Mouse (Mus musculus) embryo, embryonic 11 days (tissue): ENCODE results near the gene Lama2.

Source experiments
- DNase-seq: peaks from one replicate; pipeline ENCODE4 v3.0.0-alpha.2; 2015

Lama2 gene

GRCm38 (mm10) chr10:27619658-27620057, at the start of gene Lama2:
TSS of gene Lama2 (minus strand) at chr10:27619758.
- DNase-seq, result no peak

DNA sequence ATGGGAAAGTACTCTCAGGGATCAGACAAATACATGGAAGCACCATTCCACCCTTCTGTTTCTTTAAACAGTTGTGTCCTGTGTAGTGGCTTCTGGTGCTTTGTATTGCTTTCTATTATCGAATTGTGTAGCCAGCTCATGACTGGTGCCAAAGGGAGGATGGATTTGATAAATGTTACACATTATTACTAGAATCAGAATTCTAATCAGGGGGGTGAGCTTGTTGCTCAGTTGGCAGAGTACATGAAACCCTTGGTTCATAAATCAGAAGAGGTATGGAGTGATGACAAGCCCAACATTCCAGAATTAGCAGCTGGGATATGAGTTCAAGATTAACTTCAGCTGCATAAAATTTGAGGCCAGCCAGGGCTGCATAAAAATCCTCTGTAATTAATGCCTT, 44.8 kb upstream of the Lama2 start:
- DNase-seq, result no peak

DNA sequence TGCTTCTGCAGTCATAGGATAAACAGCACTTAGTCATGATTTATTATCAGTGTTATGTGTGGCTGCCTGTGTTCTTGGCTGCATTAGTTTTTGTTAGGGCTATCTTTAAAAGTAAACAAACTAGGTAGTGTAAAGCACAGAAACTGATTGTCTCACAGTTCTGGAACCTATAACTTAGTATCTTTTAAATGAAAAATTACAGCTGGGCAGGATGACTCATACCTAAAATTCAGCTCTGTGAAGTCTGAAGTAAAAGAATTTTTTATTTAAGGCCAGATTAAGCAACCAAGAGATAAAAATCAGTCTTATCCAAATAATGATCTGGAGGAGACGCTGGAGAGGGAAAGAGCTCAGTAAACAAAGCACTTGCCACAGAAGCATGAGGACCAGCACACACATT, 43.8 kb upstream of the Lama2 start:
- DNase-seq, result no peak

GRCm38 (mm10) chr10:27654164-27654563, 34.6 kb upstream of the Lama2 start:
- DNase-seq, result no peak

- peak; percentile 40 for DNase-seq
These were observed 33.3 kb upstream of the Lama2 start for GRCm38 (mm10) chr10:27652694-27653335.

GRCm38 (mm10) chr10:27635721-27636120, 16.2 kb upstream of the Lama2 start:
- no peak for DNase-seq

DNA sequence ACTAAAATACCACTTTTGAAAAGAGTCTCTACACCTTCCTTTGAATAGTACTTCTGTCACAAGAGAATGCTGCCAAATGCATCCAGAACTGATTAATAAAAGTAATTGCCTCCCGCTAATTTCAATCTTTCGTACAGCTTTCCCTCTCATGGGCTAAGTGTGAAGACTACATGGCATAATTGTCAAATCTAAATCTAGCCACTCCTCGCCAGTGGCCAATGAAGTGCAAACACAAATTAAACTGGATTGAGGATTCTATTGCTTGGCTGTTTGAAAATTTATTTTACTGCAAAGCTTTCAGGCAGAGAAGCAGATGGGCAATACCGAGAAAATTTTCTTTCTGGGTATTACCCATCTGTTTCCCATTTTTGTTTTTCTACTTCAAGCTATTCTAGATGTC, 11.4 kb upstream of the Lama2 start:
- DNase-seq, result no peak

GRCm38 (mm10) chr10:27621697-27622449, 2.3 kb upstream of the Lama2 start:
- no peak for DNase-seq

GRCm38 (mm10) chr10:27617522-27618020, 2.0 kb downstream of the Lama2 start:
- DNase-seq, result peak; percentile 13

DNA sequence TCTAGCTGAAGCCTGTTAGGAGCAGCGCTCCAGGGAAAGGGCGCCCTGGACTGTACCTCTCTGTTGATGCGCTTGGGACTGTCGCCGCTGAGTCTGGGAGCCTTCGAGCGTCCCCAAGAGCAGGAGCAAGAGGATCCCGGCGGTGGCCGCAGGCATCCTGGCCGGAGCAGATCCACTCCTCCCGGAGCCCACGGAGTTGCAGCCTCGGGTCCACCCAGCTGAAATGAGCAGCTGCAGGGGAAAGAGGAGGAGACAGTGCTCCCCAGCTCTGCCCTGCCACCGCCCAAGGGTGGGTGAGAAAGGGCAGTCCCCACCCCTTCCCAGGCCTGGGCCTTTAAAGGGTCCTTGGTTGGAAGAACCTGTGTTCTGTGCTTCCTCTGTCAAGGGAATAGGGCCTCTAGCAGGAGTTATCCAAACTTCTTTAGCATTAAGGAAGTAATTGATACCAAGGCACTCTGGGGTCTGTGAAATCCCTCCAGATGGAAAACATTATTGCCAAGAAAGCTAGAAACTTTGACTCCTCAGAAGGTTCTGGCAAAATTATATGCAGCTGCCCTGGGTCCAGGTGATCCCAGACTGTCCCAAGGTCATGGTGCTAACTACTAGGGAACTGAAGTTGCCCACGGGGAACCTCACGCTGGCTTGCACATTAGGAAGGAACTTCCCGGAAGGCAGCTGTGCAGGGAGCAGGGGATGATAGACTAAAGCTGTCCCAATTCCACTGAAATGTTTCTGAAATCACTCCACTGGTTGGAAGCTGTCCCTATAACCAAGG, 2.7 kb downstream of the Lama2 start:
- DNase-seq, result peak; percentile 66

DNA sequence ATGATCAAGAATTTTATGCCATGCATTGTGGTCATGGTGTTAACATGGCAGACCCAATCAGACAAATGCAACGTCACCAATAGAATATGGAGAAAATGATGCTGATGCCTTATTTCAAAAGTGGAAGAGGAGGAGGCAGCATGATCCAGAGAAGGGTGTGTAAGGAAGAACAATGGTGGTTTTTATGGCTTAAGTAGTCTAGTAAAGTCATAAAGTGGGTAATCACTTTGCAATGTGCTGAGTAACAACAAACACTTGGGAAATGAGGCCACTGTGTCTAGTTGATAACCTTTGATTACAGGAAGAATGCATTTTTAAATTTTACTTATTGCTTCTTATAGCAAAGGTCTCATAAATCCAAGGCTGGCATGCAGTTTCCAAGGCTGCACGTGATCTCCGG, 23.9 kb downstream of the Lama2 start:
- no peak for DNase-seq

DNA sequence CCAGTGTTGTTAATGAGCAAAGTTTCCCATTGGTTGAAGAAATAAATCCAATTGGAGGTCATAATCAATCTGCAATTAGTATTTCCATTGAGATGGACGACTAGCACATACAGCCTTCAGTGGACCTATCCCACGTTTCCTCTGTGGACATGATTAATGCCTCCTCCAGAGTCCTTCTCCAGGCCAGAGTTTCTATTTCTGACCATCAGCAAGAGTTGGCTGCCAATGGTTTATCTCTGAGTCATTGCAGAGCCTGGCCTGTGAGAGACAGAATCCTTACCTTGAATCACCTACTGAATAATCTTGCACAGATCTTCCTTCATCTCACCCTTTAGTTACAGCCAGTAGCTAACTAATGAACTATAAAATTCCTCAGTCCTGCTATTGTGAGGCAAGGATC, 86.3 kb downstream of the Lama2 start:
- DNase-seq, result no peak

- DNase-seq, result no peak
These were observed 110.6 kb downstream of the Lama2 start for GRCm38 (mm10) chr10:27508847-27509459.

DNA sequence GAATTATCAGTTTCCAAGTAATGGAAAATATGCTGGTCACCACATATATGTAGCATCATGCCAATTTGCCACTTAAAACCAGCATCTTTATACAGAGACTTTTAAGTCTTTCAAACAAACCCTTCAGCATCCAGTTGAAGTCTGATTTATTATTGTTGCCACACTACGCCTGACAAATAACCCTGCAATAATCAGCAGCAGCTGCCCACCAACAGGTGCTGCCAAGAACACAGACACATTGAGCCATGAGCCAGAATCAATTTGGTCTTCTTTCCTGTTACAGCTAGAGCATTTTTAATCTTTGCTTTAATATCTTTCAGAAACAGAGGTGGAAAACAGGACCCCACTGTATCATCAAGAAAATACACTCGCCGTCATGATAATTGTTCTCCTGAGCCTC, 118.7 kb downstream of the Lama2 start:
- DNase-seq, result peak; percentile 6

- no peak for DNase-seq
These were observed 131.1 kb downstream of the Lama2 start for GRCm38 (mm10) chr10:27488452-27488851.

GRCm38 (mm10) chr10:27484041-27484440, 135.5 kb downstream of the Lama2 start:
- no peak for DNase-seq

GRCm38 (mm10) chr10:27475540-27475939, 144.0 kb downstream of the Lama2 start:
- DNase-seq, result no peak

GRCm38 (mm10) chr10:27468274-27468673, 151.3 kb downstream of the Lama2 start:
- DNase-seq, result no peak

GRCm38 (mm10) chr10:27413583-27414465, 205.7 kb downstream of the Lama2 start:
- peak; percentile 6 for DNase-seq

GRCm38 (mm10) chr10:27390753-27391152, 228.8 kb downstream of the Lama2 start:
- DNase-seq, result no peak

GRCm38 (mm10) chr10:27387531-27387930, 232.0 kb downstream of the Lama2 start:
- no peak for DNase-seq

DNA sequence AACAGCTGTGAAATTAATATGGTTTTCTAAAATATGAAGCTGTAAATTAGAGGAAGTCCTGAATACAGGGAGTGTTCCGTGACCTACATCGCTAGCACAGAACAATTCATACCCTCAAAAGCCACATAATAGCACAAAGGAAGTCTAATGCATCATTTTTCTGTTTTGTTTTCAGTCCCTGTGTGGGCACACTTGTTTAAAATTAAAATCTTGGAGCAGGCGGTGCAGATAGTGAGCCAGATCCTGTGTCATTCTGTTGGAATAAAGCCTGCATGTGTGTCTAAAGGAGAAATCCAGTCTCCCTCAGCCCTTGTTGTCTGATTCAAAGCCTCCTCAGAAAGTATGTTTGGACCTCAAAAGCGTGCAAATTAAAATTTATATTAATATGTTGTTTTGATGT, 234.9 kb downstream of the Lama2 start:
- no peak for DNase-seq
